Mouse (Mus musculus) ES-Bruce4 (cell line): ENCODE results near the gene Jam2. TPM values are rescaled to one million over a fixed set of nuclear protein-coding genes. Genes with fewer than 3 reads are reported as not detected.

Source experiments
- H3K27ac ChIP-seq: 2 replicates; pipeline ENCODE4 v1.5.1; 2012; ENCODE audit warnings: low read length, inconsistent platforms; ENCODE audit not compliant: insufficient read depth
- H3K27me3 ChIP-seq: 2 replicates; pipeline ENCODE4 v1.6.1; 2012; ENCODE audit warnings: mild to moderate bottlenecking, low read length, inconsistent platforms; ENCODE audit not compliant: control insufficient read depth, poor library complexity, insufficient read depth, severe bottlenecking
- H3K36me3 ChIP-seq: 2 replicates; pipeline ENCODE4 v1.6.1; 2012; ENCODE audit warnings: inconsistent platforms, mild to moderate bottlenecking, low read length, moderate library complexity; ENCODE audit not compliant: control insufficient read depth, poor library complexity, insufficient read depth, severe bottlenecking
- H3K4me1 ChIP-seq: one replicate; pipeline ENCODE4 v1.8.1; 2011; ENCODE audit warnings: low read length; ENCODE audit not compliant: control insufficient read depth, insufficient read depth
- H3K4me3 ChIP-seq: 2 replicates; pipeline ENCODE4 v1.5.1; 2011; ENCODE audit warnings: low read depth, mild to moderate bottlenecking, low read length
- H3K9ac ChIP-seq: 2 replicates; pipeline ENCODE4 v1.6.1; 2012; ENCODE audit warnings: low read depth, mild to moderate bottlenecking, inconsistent platforms; ENCODE audit not compliant: poor library complexity, severe bottlenecking
- H3K9me3 ChIP-seq: replicated peaks from 2 replicates; pipeline ENCODE4 v1.6.1; 2012; ENCODE audit warnings: mild to moderate bottlenecking, low read length, inconsistent platforms; ENCODE audit not compliant: control insufficient read depth, poor library complexity, insufficient read depth, severe bottlenecking
- CTCF ChIP-seq: IDR thresholded peaks from one replicate; pipeline ENCODE4 v1.8.1; 2011; ENCODE audit warnings: low read depth, low read length
- EP300 ChIP-seq: IDR thresholded peaks from 2 replicates; pipeline ENCODE4 v1.6.1; 2011; ENCODE audit warnings: low read depth, low read length; ENCODE audit not compliant: insufficient read depth
- POLR2A ChIP-seq: IDR thresholded peaks from one replicate; pipeline ENCODE4 v1.8.1; 2011; ENCODE audit warnings: low read length; ENCODE audit not compliant: insufficient read depth
- polyA plus RNA-seq: library from polyadenylated mRNA; stranded (reverse); fragments of >200 nt; gene quantifications from 2 replicates; pipeline ENCODE4 v1.2.4, GENCODE M21; 2011; ENCODE audit warnings: low read depth; ENCODE audit not compliant: missing spikeins, insufficient read depth, insufficient read length

Jam2 gene
- polyA plus RNA-seq, 1 experiment = 43.5 TPM

- H3K9me3 ChIP-seq = no peaks in the 10 kb centered on the region
- TF ChIP-seq POLR2A (no peak), CTCF (no peak), EP300 (no peak)
- H3K4me3 ChIP-seq = no peak overlapping the region
- H3K4me1 ChIP-seq = no peaks in the 10 kb centered on the region
- H3K9ac ChIP-seq = no peak overlapping the region
- H3K36me3 ChIP-seq = no peaks in the 10 kb centered on the region
- no peaks in the 10 kb centered on the region for H3K27me3 ChIP-seq
- H3K27ac ChIP-seq = no peak overlapping the region
Measured at GRCm38 (mm10) chr16:84745721-84746306, 28.1 kb upstream of the Jam2 start.

- Histone ChIP-seq H3K36me3 (no peaks in the 10 kb centered on the region), H3K27ac (peak overlapping the region; percentile 89), H3K4me3 (no peak overlapping the region), H3K27me3 (no peaks in the 10 kb centered on the region), H3K9ac (no peak overlapping the region), H3K4me1 (peaks cover 3% of the 10 kb centered on the region), H3K9me3 (no peaks in the 10 kb centered on the region)
- no peak for TF ChIP-seq POLR2A
- TF ChIP-seq CTCF = no peak
- no peak for TF ChIP-seq EP300
Measured at GRCm38 (mm10) chr16:84767956-84768355, 6.0 kb upstream of the Jam2 start.

- no peaks in the 10 kb centered on the region for H3K9me3 ChIP-seq
- peaks cover 3% of the 10 kb centered on the region for H3K4me1 ChIP-seq
- TF ChIP-seq EP300 = peak; percentile 99
- no peak for TF ChIP-seq POLR2A
- TF ChIP-seq CTCF = no peak
- H3K36me3 ChIP-seq = no peaks in the 10 kb centered on the region
- H3K4me3 ChIP-seq = no peak overlapping the region
- H3K27me3 ChIP-seq = no peaks in the 10 kb centered on the region
- H3K27ac ChIP-seq = peak overlapping the region; percentile 99
- H3K9ac ChIP-seq = 0 out of 2 replicates have a peak overlapping the region, but pooled peaks have one; percentile 53
Measured at GRCm38 (mm10) chr16:84769182-84769581, 4.7 kb upstream of the Jam2 start.

GRCm38 (mm10) chr16:84769619-84770464, 4.1 kb upstream of the Jam2 start:
- no peaks in the 10 kb centered on the region for H3K36me3 ChIP-seq
- no peaks in the 10 kb centered on the region for H3K9me3 ChIP-seq
- no peak for TF ChIP-seq EP300
- no peak overlapping the region for H3K4me3 ChIP-seq
- peaks cover 3% of the 10 kb centered on the region for H3K4me1 ChIP-seq
- peak overlapping the region; percentile 53 for H3K9ac ChIP-seq
- H3K27ac ChIP-seq = peak overlapping the region; percentile 99
- H3K27me3 ChIP-seq = no peaks in the 10 kb centered on the region

GRCm38 (mm10) chr16:84770891-84771290, 3.0 kb upstream of the Jam2 start:
- Histone ChIP-seq H3K27me3 (no peaks in the 10 kb centered on the region), H3K9ac (no peak overlapping the region; the same call in 1 of the 2 replicates), H3K36me3 (no peaks in the 10 kb centered on the region), H3K4me3 (no peak overlapping the region), H3K4me1 (peaks cover 5% of the 10 kb centered on the region), H3K27ac (peak overlapping the region; percentile 99), H3K9me3 (no peaks in the 10 kb centered on the region)
- TF ChIP-seq POLR2A = no peak
- no peak for TF ChIP-seq EP300
- TF ChIP-seq CTCF = no peak

- Histone ChIP-seq H3K27ac (peak overlapping the region; percentile 99), H3K4me3 (no peak overlapping the region), H3K9ac (no peak overlapping the region), H3K36me3 (no peaks in the 10 kb centered on the region), H3K9me3 (no peaks in the 10 kb centered on the region), H3K4me1 (peaks cover 5% of the 10 kb centered on the region), H3K27me3 (no peaks in the 10 kb centered on the region)
- TF ChIP-seq POLR2A = no peak
Measured at GRCm38 (mm10) chr16:84771461-84771860, 2.5 kb upstream of the Jam2 start.
